Mouse (Mus musculus): ENCODE data around the gene Sema3b. TPM values are rescaled to one million over a fixed set of nuclear protein-coding genes. Genes with fewer than 3 reads are reported as not detected.
A peak's percentile ranks its signal among the peaks of the same experiment; 100 is the strongest.

Gene Sema3b
- polyA plus RNA-seq, 1 experiment, result 55.4 TPM

DNA sequence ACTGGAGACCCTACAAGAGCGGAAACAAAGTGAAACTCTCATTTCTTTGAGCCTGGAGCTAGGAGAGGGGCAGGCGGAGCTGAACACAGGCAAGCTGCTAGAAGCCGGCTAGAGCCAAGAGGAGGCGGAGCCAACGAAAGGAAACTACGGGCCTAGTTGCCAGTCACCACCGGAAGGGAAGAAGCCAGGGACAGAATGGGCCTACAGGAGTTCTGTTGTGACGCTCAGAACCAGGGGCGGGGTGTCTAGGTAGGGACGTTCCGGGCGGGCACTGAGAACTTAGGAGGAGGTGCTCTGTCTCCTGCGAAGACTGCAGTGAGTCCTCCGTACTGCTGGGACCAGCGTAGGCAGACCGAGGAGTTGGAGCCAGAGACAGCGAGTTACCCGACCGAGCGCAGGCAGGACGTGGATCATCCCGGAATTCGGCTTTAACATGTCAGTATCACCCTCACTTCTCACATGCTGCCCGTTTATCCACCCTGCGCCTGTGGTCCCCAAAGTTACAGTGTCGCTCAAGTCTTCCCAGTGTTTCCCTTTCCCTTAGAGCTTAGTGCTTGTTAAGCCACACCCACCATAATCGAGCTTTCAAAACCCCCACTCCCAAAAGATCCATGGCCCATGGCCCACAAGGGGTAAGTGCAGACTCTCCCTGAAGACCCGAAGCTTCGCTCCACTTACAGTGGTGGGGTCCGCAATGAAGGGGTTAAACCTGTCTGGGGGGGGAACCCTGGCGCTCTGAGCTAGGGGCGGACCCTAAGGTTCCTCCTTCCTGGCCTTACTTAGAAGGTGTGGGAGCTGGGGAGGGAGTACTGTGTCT lies 28.3 kb downstream of the Sema3b start, which contains the start of gene Hyal3:
Hyal3 (plus strand) TSS at position 318 of the 817 bp plus-strand sequence.
- WGBS, result under 1% methylated on average over 32 of the region's 32 CpGs
- Histone ChIP-seq H3K27me3 (ENCODE audit: control insufficient read depth, insufficient read depth, low read length) (no peaks in the 10 kb centered on the region), H3K4me3 (ENCODE audit: low read depth, low read length) (peak within 1 kb of the TSS; percentile 71), H3K4me1 (ENCODE audit: control insufficient read depth, insufficient read depth, insufficient read length, low read length) (peaks cover 23% of the 10 kb centered on the region; the same call in 1 of the 2 replicates), H3K36me3 (ENCODE audit: control insufficient read depth, insufficient read depth, low read length) (0 out of 2 replicates have a peak, but pooled peaks cover 4% of the 10 kb centered on the region), H3K27ac (ENCODE audit: insufficient read depth, low read depth, low read length) (peak within 1 kb of the TSS; percentile 91)
- no peak for TF ChIP-seq CTCF (IDR thresholded peaks at IDR 0.05; ENCODE audit: extremely low read depth, insufficient read length, insufficient replicate concordance, low read depth, low read length)
- TF ChIP-seq POLR2A (IDR thresholded peaks at IDR 0.05; ENCODE audit: low read depth, low read length), result peak; percentile 93; the same call in 1 of the 2 replicates

DNA sequence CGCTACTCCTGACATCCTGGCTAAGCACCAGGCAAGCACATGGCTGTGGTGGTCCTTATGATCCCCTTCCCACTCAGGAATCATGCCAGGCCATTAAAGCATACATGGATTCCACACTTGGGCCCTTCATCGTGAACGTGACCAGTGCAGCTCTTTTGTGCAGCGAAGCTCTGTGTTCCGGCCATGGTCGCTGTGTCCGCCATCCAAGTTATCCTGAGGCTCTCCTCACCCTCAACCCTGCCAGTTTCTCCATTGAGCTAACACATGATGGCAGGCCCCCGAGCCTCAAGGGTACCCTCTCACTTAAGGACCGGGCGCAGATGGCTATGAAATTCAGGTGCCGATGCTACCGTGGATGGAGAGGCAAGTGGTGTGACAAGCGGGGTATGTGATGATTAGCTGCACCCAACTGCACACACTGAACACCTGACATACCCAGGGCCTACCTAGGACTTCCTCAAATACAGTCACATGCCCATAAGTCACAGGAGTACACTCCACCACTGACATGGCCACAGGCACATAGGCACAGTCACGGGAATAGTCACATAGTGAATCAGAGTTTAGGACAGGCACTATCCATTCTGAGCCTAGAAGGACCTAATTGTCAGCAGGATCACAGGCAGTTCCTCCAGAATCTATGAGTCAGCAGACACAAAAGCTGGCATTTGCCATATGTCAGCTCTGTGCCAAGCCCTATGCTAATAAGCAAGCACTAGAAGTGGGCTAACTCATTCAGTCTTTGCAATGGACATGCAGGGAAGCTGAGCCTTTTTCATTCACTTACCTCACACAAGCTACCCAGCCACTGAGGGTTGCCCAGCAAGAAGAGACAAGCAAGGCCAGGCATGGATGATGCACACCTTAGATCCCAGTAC lies 29.8 kb downstream of the Sema3b start:
- Histone ChIP-seq H3K27me3 (ENCODE audit: control insufficient read depth, insufficient read depth, low read length) (no peaks in the 10 kb centered on the region), H3K4me3 (ENCODE audit: low read depth, low read length) (no peak overlapping the region), H3K4me1 (ENCODE audit: control insufficient read depth, insufficient read depth, insufficient read length, low read length) (peaks cover 28% of the 10 kb centered on the region; the same call in 1 of the 2 replicates), H3K27ac (ENCODE audit: insufficient read depth, low read depth, low read length) (no peak overlapping the region), H3K36me3 (ENCODE audit: control insufficient read depth, insufficient read depth, low read length) (0 out of 2 replicates have a peak, but pooled peaks cover 4% of the 10 kb centered on the region)
- TF ChIP-seq POLR2A (IDR thresholded peaks at IDR 0.05; ENCODE audit: low read depth, low read length) (no peak), CTCF (IDR thresholded peaks at IDR 0.05; ENCODE audit: extremely low read depth, insufficient read length, insufficient replicate concordance, low read depth, low read length) (no peak)
- 96% methylated on average over 14 of the region's 14 CpGs for WGBS

DNA sequence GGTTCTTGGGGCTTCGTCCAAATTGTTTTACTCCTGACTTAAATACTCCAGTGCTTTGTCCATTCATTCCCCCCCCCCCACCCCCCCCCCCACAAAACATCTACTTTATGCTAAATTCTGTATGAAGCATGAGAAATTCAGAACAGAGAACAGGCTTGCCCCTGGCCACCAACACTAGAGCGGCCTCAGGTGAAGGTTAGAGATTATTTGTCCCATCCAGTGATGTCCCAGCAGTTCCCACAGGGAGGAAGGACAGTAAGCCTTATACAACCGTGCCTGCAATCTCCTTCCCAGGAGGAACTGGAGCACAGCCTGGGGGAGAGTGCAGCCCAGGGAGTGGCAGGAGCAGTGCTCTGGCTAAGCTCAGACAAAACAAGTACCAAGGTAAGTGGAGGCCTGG lies 30.4 kb downstream of the Sema3b start, which contains the start of gene Naa80:
Naa80 (plus strand) TSS at position 301 of the 400 bp plus-strand sequence.
- TF ChIP-seq CTCF (IDR thresholded peaks at IDR 0.05; ENCODE audit: extremely low read depth, insufficient read length, insufficient replicate concordance, low read depth, low read length) (no peak), POLR2A (IDR thresholded peaks at IDR 0.05; ENCODE audit: low read depth, low read length) (no peak)
- no peak within 1 kb of the TSS for H3K4me3 ChIP-seq (ENCODE audit: low read depth, low read length)
- H3K4me1 ChIP-seq (ENCODE audit: control insufficient read depth, insufficient read depth, insufficient read length, low read length), result peaks cover 28% of the 10 kb centered on the region; the same call in 1 of the 2 replicates
- H3K27me3 ChIP-seq (ENCODE audit: control insufficient read depth, insufficient read depth, low read length), result no peaks in the 10 kb centered on the region
- H3K27ac ChIP-seq (ENCODE audit: insufficient read depth, low read depth, low read length), result no peak within 1 kb of the TSS
- WGBS, result 78% methylated on average over 3 of the region's 3 CpGs
- 0 out of 2 replicates have a peak, but pooled peaks cover 4% of the 10 kb centered on the region for H3K36me3 ChIP-seq (ENCODE audit: control insufficient read depth, insufficient read depth, low read length)

DNA sequence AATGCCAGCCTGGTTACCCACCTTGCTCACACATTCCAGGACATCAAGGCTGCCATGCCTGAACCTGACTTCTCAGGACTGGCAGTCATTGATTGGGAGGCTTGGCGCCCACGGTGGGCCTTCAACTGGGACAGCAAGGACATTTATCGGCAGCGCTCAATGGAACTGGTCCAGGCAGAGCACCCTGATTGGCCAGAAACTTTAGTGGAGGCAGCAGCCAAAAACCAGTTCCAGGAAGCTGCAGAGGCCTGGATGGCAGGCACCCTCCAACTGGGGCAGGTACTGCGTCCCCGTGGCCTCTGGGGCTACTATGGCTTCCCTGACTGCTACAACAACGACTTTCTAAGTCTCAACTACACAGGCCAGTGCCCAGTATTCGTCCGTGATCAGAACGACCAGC lies 31.2 kb downstream of the Sema3b start:
- H3K36me3 ChIP-seq (ENCODE audit: control insufficient read depth, insufficient read depth, low read length), result peaks cover 4% of the 10 kb centered on the region
- WGBS, result 89% methylated on average over 10 of the region's 10 CpGs
- H3K27me3 ChIP-seq (ENCODE audit: control insufficient read depth, insufficient read depth, low read length), result no peaks in the 10 kb centered on the region
- no peak overlapping the region for H3K4me3 ChIP-seq (ENCODE audit: low read depth, low read length)
- TF ChIP-seq POLR2A (IDR thresholded peaks at IDR 0.05; ENCODE audit: low read depth, low read length) (no peak), CTCF (IDR thresholded peaks at IDR 0.05; ENCODE audit: extremely low read depth, insufficient read length, insufficient replicate concordance, low read depth, low read length) (no peak)
- H3K4me1 ChIP-seq (ENCODE audit: control insufficient read depth, insufficient read depth, insufficient read length, low read length), result peaks cover 28% of the 10 kb centered on the region; the same call in 1 of the 2 replicates
- no peak overlapping the region for H3K27ac ChIP-seq (ENCODE audit: insufficient read depth, low read depth, low read length)

DNA sequence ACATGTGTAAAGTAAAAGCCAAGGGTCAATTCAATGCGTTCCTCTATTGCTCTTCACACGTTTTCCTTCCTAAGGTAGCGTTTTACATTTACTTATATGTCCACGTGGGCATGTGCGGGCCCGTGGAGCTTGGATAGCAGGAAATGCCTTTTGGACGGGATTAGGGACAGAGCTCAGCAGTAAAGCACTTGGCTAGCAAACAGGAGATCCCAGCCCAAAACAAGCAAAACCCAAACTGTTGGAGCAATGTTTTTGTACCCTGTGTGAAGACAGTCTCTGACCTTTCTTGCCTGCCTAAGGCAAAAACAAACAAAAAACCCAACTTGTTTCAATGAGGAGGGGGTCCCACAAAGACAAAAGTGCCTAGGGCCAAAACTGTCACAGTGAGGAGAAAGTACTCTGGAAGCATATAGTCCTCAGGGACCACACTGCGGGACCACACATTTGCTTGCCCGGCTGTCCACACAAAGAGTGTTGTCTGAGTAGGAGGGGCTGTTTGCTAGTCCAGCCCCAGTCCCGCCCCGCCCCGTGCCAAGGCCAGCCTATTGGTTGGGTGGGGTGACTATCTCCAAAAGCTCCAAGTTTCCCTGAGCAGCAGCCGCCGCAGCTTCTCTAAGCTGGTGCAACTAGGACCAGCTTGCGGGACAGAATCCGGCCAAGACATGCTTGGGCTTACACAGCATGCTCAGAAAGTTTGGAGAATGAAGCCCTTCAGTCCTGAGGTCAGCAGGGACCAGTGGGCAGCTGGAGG lies 32.5 kb downstream of the Sema3b start, which contains the start of gene Hyal1:
Hyal1 (plus strand) TSS at position 571 of the 751 bp plus-strand sequence.
- Histone ChIP-seq H3K4me3 (ENCODE audit: low read depth, low read length) (peak within 1 kb of the TSS; percentile 56), H3K27ac (ENCODE audit: insufficient read depth, low read depth, low read length) (peak within 1 kb of the TSS; percentile 89)

More for the DNA sequence above, 32.5 kb downstream of the Sema3b start, which contains the start of gene Hyal1:
- 11% methylated on average over 16 of the region's 16 CpGs for WGBS
- H3K4me1 ChIP-seq (ENCODE audit: control insufficient read depth, insufficient read depth, insufficient read length, low read length), result peaks cover 30% of the 10 kb centered on the region
- no peaks in the 10 kb centered on the region for H3K27me3 ChIP-seq (ENCODE audit: control insufficient read depth, insufficient read depth, low read length)
- H3K36me3 ChIP-seq (ENCODE audit: control insufficient read depth, insufficient read depth, low read length), result peaks cover 13% of the 10 kb centered on the region
- TF ChIP-seq CTCF (IDR thresholded peaks at IDR 0.05; ENCODE audit: extremely low read depth, insufficient read length, insufficient replicate concordance, low read depth, low read length), result no peak
- TF ChIP-seq POLR2A (IDR thresholded peaks at IDR 0.05; ENCODE audit: low read depth, low read length), result peak; percentile 46; the same call in 1 of the 2 replicates
